Mouse (Mus musculus) ES-E14 (cell line): ENCODE results near the gene Dsn1.

Experiments used
- CHD2 ChIP-seq: IDR thresholded peaks from 2 replicates; pipeline ENCODE4 v1.6.1; 2014; ENCODE audit warnings: mild to moderate bottlenecking, low read depth, low read length, inconsistent platforms
- HCFC1 ChIP-seq: IDR thresholded peaks from 2 replicates; pipeline ENCODE4 v1.6.1; 2012; ENCODE audit warnings: low read length, inconsistent platforms, borderline replicate concordance; ENCODE audit not compliant: insufficient read depth
- MAFK ChIP-seq: IDR thresholded peaks from 2 replicates; pipeline ENCODE4 v1.6.1; 2014; ENCODE audit warnings: mild to moderate bottlenecking, low read depth, low read length, inconsistent platforms; ENCODE audit not compliant: insufficient read depth
- ZC3H11A ChIP-seq: IDR thresholded peaks from 2 replicates; pipeline ENCODE4 v1.6.1; 2012; ENCODE audit warnings: low read depth, mild to moderate bottlenecking, inconsistent platforms, low read length, borderline replicate concordance
- ZNF384 ChIP-seq: IDR thresholded peaks from 2 replicates; pipeline ENCODE4 v1.6.1; 2012; ENCODE audit warnings: low read depth, low read length, inconsistent platforms

DNA sequence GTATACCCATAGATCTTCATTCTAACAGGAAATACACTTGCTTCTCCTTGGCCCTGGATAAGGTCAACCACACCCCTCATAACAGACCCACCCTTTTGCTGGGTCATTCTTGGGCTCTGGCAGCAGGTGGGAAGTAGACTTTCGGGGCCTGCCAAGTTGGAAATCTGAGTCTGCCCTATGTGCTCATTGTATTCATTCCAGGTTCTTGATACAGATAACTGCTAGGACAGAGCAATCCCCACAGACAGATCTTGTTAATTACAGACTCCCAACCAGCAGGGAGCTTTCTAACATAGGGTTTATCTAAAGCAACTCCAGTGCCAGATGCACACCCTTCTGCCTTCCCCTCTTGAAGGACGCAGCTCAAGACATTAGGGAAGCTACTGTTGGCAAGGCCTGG lies 24.1 kb downstream of the Dsn1 start:
- TF ChIP-seq HCFC1 (no peak), MAFK (no peak), ZNF384 (no peak), CHD2 (no peak), ZC3H11A (no peak)
